Mouse (Mus musculus): ENCODE measurements around the gene Fmc1. TPM values are rescaled to one million over a fixed set of nuclear protein-coding genes. Genes with fewer than 3 reads are reported as not detected.
"Not testable (repeated sequence)": the region's sequence is repeated elsewhere in the genome, so short reads cannot be mapped to it uniquely, and the experiment has no call there.

Gene Fmc1
- polyA plus RNA-seq, 1 experiment from 2014 or later, result 102 TPM

DNA sequence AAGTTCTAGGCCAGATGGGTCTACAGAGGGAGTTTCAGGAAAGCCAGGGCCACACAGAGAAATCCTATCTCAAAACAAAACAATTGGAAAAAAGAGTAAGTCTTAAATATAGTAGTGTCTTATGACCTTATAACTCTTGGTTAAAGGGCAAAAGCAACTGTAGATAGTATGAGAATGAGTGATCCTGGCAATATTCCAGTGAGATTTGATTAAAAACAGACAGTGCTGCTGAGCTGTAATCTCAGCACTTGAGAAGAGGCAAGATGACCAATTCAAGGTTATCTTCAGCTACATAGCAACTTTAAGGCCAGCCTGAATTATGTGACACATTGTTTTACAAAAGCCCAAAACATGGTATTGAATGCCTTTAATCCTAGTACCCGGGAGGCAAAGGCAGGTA lies 14.4 kb downstream of the Fmc1 start:
- DNase-seq, result no peak
- Histone ChIP-seq H3K27ac (ENCODE audit: low read depth) (no peak overlapping the region), H3K36me3 (ENCODE audit: insufficient read depth) (no peaks in the 10 kb centered on the region), H3K27me3 (ENCODE audit: insufficient read depth, low read length) (no peaks in the 10 kb centered on the region), H3K9ac (no peak overlapping the region), H3K9me3 (ENCODE audit: low read depth, low read length) (no peaks in the 10 kb centered on the region), H3K4me3 (ENCODE audit: low read depth, low read length) (no peak overlapping the region), H3K4me2 (no peak overlapping the region), H3K4me1 (ENCODE audit: insufficient read depth) (no peaks in the 10 kb centered on the region)
- TF ChIP-seq CTCF (IDR thresholded peaks at IDR 0.05; ENCODE audit: low read depth), result no peak
- ATAC-seq (ENCODE audit: insufficient read depth), result no peak
- WGBS, result 71% methylated on average over 1 of the region's 1 CpGs

DNA sequence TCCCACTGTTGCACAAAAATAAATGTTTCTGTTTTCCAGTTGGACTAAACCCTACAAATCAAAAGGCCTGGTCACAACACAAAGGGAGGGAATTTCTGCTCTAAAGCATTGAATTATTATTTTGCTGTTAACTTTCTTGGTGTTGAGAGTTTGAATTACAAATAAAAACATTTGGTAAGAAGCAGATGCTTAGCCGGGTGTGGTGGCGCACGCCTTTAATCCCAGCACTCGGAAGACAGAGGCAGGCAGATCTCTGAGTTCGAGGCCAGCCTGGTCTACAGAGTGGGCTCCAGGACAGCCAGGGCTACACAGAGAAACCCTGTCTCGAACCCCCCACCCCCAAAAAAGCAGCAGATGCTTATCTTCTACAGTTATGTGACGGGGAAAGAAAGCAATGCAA lies 15.3 kb downstream of the Fmc1 start:
- not testable (repeated sequence) for H3K9ac ChIP-seq; H3K27ac ChIP-seq (ENCODE audit: low read depth); H3K9me3 ChIP-seq (ENCODE audit: low read depth, low read length); ATAC-seq (ENCODE audit: insufficient read depth); DNase-seq; H3K4me1 ChIP-seq (ENCODE audit: insufficient read depth); H3K36me3 ChIP-seq (ENCODE audit: insufficient read depth); H3K27me3 ChIP-seq (ENCODE audit: insufficient read depth, low read length); H3K4me2 ChIP-seq; H3K4me3 ChIP-seq (ENCODE audit: low read depth, low read length)
- WGBS, result 87% methylated on average over 7 of the region's 7 CpGs

DNA sequence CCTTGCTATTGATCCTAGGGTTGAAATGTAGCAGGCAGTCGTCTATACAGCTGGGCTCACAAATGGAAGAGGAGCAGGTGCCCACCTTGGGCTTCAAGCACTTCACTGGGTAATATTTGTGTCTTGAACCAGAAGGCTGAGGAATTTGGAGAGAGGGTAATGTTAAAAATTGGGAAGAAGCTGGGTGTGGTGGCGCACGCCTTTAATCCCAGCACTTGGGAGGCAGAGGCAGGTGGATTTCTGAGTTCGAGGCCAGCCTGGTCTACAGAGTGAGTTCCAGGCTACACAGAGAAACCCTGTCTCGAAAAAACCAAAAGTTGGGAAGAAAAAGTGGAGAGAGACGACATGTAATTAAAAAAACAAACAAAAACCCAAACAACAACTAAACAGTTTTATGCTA lies 16.5 kb downstream of the Fmc1 start:
- Histone ChIP-seq H3K27ac (ENCODE audit: low read depth) (peak overlapping the region; percentile 97), H3K9ac (peak overlapping the region; percentile 77; the same call in 1 of the 2 replicates), H3K4me3 (ENCODE audit: low read depth, low read length) (peak overlapping the region; percentile 75), H3K4me2 (peak overlapping the region; percentile 81)
- not testable (repeated sequence) for DNase-seq; H3K36me3 ChIP-seq (ENCODE audit: insufficient read depth); H3K27me3 ChIP-seq (ENCODE audit: insufficient read depth, low read length); ATAC-seq (ENCODE audit: insufficient read depth); H3K4me1 ChIP-seq (ENCODE audit: insufficient read depth); H3K9me3 ChIP-seq (ENCODE audit: low read depth, low read length)
- WGBS, result 79% methylated on average over 6 of the region's 6 CpGs

- DNase-seq (peak; percentile 72), ATAC-seq (ENCODE audit: insufficient read depth) (peak; percentile 25)
- H3K4me2 ChIP-seq, result peak overlapping the region; percentile 81
- no peak for TF ChIP-seq CTCF (IDR thresholded peaks at IDR 0.05; ENCODE audit: low read depth)
- no peaks in the 10 kb centered on the region for H3K27me3 ChIP-seq (ENCODE audit: insufficient read depth, low read length)
- H3K9me3 ChIP-seq (ENCODE audit: low read depth, low read length), result no peaks in the 10 kb centered on the region
- 4% methylated on average over 28 of the region's 28 CpGs for WGBS
- peaks cover 4% of the 10 kb centered on the region; the same call in 1 of the 2 replicates for H3K36me3 ChIP-seq (ENCODE audit: insufficient read depth)
- peak overlapping the region; percentile 77 for H3K9ac ChIP-seq
- H3K4me3 ChIP-seq (ENCODE audit: low read depth, low read length), result peak overlapping the region; percentile 75
- no peaks in the 10 kb centered on the region for H3K4me1 ChIP-seq (ENCODE audit: insufficient read depth)
- H3K27ac ChIP-seq (ENCODE audit: low read depth), result peak overlapping the region; percentile 97
Measured at GRCm38 (mm10) chr6:38550250-38551061, 17.2 kb downstream of the Fmc1 start.

GRCm38 (mm10) chr6:38551062-38551988 lies 18.0 kb downstream of the Fmc1 start, which contains the start of gene Luc7l2:
TSS of gene Luc7l2 (plus strand) at chr6:38551334.
- H3K4me1 ChIP-seq (ENCODE audit: insufficient read depth), result no peaks in the 10 kb centered on the region
- H3K9ac ChIP-seq, result peak within 1 kb of the TSS; percentile 91
- ATAC-seq (ENCODE audit: insufficient read depth) (peak; percentile 88), DNase-seq (peak; percentile 99)
- 0 out of 2 replicates have a peak, but pooled peaks have one; percentile 8 for TF ChIP-seq CTCF (IDR thresholded peaks at IDR 0.05; ENCODE audit: low read depth)
- no peaks in the 10 kb centered on the region for H3K9me3 ChIP-seq (ENCODE audit: low read depth, low read length)
- peak within 1 kb of the TSS; percentile 97 for H3K27ac ChIP-seq (ENCODE audit: low read depth)
- under 1% methylated on average over 96 of the region's 98 CpGs for WGBS
- peaks cover 4% of the 10 kb centered on the region; the same call in 1 of the 2 replicates for H3K36me3 ChIP-seq (ENCODE audit: insufficient read depth)
- peak within 1 kb of the TSS; percentile 81 for H3K4me2 ChIP-seq
- no peaks in the 10 kb centered on the region for H3K27me3 ChIP-seq (ENCODE audit: insufficient read depth, low read length)
- H3K4me3 ChIP-seq (ENCODE audit: low read depth, low read length), result peak within 1 kb of the TSS; percentile 75

GRCm38 (mm10) chr6:38551989-38552635 lies 18.8 kb downstream of the Fmc1 start:
- no peak for TF ChIP-seq CTCF (IDR thresholded peaks at IDR 0.05; ENCODE audit: low read depth)
- ATAC-seq (ENCODE audit: insufficient read depth), result peak; percentile 95
- under 1% methylated on average over 32 of the region's 32 CpGs for WGBS

More at GRCm38 (mm10) chr6:38551989-38552635, 18.8 kb downstream of the Fmc1 start:
- peak overlapping the region; percentile 91 for H3K9ac ChIP-seq
- peak; percentile 99 for DNase-seq
- no peaks in the 10 kb centered on the region for H3K27me3 ChIP-seq (ENCODE audit: insufficient read depth, low read length)
- peaks cover 4% of the 10 kb centered on the region; the same call in 1 of the 2 replicates for H3K36me3 ChIP-seq (ENCODE audit: insufficient read depth)
- H3K4me3 ChIP-seq (ENCODE audit: low read depth, low read length), result peak overlapping the region; percentile 75
- no peaks in the 10 kb centered on the region for H3K4me1 ChIP-seq (ENCODE audit: insufficient read depth)
- peak overlapping the region; percentile 97 for H3K27ac ChIP-seq (ENCODE audit: low read depth)
- no peaks in the 10 kb centered on the region for H3K9me3 ChIP-seq (ENCODE audit: low read depth, low read length)
- peak overlapping the region; percentile 61 for H3K4me2 ChIP-seq
